12 mouse cellular contexts compared by ENCODE assay signal in the genomic region with DNA sequence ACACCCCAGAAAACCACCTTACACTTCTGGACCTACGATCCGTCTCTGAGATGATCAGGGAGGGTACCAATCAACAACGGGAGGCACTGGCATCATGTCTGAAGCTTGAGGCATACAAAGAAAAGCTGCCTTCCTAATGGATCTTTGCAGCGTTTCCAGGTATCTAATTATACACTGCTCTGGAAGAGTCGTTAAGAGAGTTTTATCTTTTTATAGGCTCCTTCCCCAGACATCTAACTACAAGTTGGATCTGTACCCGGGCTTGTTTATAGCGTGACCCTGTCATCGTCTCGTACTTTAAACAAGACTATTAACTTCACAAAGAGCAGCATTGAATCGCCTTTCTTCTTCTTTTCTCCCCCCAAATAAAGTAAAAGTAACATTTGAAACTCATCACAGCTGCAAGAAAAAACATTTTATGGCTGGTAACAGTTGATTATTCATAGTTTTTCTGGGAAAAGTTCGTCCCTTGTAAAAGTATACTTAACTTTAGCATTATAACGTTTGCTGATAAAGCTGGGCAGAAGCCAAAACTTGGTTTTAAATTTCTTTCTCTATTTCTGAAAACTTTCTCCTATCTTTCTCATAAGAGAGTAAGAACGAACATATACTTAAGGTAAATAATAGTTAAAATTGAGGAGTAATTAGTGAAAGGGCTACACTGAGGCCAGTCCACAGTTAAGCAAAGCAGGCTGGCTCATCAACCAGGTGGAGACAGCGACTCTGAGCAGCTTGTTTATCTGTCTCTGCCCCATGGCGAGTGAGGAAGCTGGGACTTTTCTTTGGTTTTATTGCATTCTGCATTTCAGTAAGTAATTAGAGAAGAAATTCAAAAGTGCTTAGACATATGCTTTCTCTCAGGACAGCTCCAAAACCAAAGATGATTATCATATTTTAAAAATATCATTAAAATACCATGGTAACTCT. TPM values are rescaled to one million over a fixed set of nuclear protein-coding genes. Genes with fewer than 3 reads are reported as not detected.
A peak's percentile ranks its signal among the peaks of the same experiment; 100 is the strongest.
DNase-seq lines count a peak whose midpoint lies in the region; ATAC-seq and TF ChIP-seq lines count a peak whose summit lies in the region.
"Had no signal": no experiment of that assay in that cellular context is flagged by ENCODE, and none has a peak within 500 bp of the region (broad histone marks: within the 10 kb centered on the region; RNA-seq: fewer than 3 reads in every experiment).

No protein-coding gene starts in this region.

- 0 out of 2 replicates have a peak overlapping the region, but pooled peaks have one; percentile 13 for H3K4me3 ChIP-seq in heart, embryonic 10.5 days
- H3K4me3 ChIP-seq in liver, adult 2 months (ENCODE audit: insufficient read depth, low read depth, low read length) = no peak overlapping the region
- H3K4me3 ChIP-seq in liver, postnatal 0 days (ENCODE audit: low read depth, low read length) = no peak overlapping the region
- no peak overlapping the region for H3K4me3 ChIP-seq in heart, embryonic 15.5 days
- no peak overlapping the region for H3K4me3 ChIP-seq in limb, embryonic 13.5 days

- no peak for ATAC-seq in liver, postnatal 0 days
- ATAC-seq in heart, embryonic 15.5 days (replicated peaks; ENCODE audit: insufficient number of reproducible peaks, insufficient read depth, low FRiP score, low read depth) = no peak
- ATAC-seq in limb, embryonic 13.5 days (ENCODE audit: low FRiP score, low read depth) = no peak
- no peak for ATAC-seq in frontal cortex, adult (ENCODE audit: low TSS enrichment)
- ATAC-seq: hindbrain, embryonic 16.5 days had no signal

- WGBS in heart, embryonic 10.5 days = 39% methylated on average over 15 of the region's 15 CpGs
- WGBS in liver, adult 2 months = 68% methylated on average over 15 of the region's 15 CpGs
- WGBS in liver, postnatal 0 days (ENCODE audit: insufficient replicate concordance) = 48% methylated on average over 15 of the region's 15 CpGs
- WGBS in heart, embryonic 15.5 days = 26% methylated on average over 15 of the region's 15 CpGs
- WGBS in limb, embryonic 13.5 days = 9% methylated on average over 15 of the region's 15 CpGs

- H3K36me3 ChIP-seq in heart, embryonic 10.5 days = peaks cover 16% of the 10 kb centered on the region
- no peaks in the 10 kb centered on the region for H3K36me3 ChIP-seq in liver, adult 2 months (ENCODE audit: control insufficient read depth, insufficient read depth, low read length)
- H3K36me3 ChIP-seq in liver, postnatal 0 days (replicated peaks; ENCODE audit: insufficient read depth, low read length) = no peaks in the 10 kb centered on the region
- H3K36me3 ChIP-seq in heart, embryonic 15.5 days = peaks cover 9% of the 10 kb centered on the region
- peaks cover 10% of the 10 kb centered on the region; the same call in 1 of the 2 replicates for H3K36me3 ChIP-seq in limb, embryonic 13.5 days

- no peak for TF ChIP-seq CTCF in liver, adult 2 months (IDR thresholded peaks at IDR 0.05; ENCODE audit: low read depth, low read length)
- no peak for TF ChIP-seq CTCF in liver, postnatal 0 days (IDR thresholded peaks at IDR 0.05; ENCODE audit: low read depth)

- no peaks in the 10 kb centered on the region for H3K27me3 ChIP-seq in heart, embryonic 10.5 days (ENCODE audit: insufficient read depth, poor library complexity, severe bottlenecking)
- H3K27me3 ChIP-seq in liver, adult 2 months (ENCODE audit: control insufficient read depth, insufficient read depth, low read length) = no peaks in the 10 kb centered on the region
- H3K27me3 ChIP-seq in liver, postnatal 0 days (ENCODE audit: insufficient read depth, low read length) = no peaks in the 10 kb centered on the region
- no peaks in the 10 kb centered on the region for H3K27me3 ChIP-seq in heart, embryonic 15.5 days
- H3K27me3 ChIP-seq in limb, embryonic 13.5 days = no peaks in the 10 kb centered on the region

- H3K4me1 ChIP-seq in heart, embryonic 10.5 days = peaks cover 23% of the 10 kb centered on the region
- no peaks in the 10 kb centered on the region for H3K4me1 ChIP-seq in liver, adult 2 months (ENCODE audit: control insufficient read depth, insufficient read depth, low read length)
- H3K4me1 ChIP-seq in liver, postnatal 0 days (ENCODE audit: insufficient read depth) = no peaks in the 10 kb centered on the region
- peaks cover 24% of the 10 kb centered on the region for H3K4me1 ChIP-seq in heart, embryonic 15.5 days (replicated peaks)
- peaks cover 14% of the 10 kb centered on the region for H3K4me1 ChIP-seq in limb, embryonic 13.5 days

- H3K79me2 ChIP-seq in liver, adult 2 months (ENCODE audit: control insufficient read depth, insufficient read depth, low read length) = no peaks in the 10 kb centered on the region; the same call in 1 of the 2 replicates

- H3K9ac ChIP-seq in liver, adult 2 months (ENCODE audit: low read depth, low read length) = no peak overlapping the region
- no peak overlapping the region for H3K9ac ChIP-seq in liver, postnatal 0 days (replicated peaks)
- H3K9ac ChIP-seq in heart, embryonic 15.5 days = no peak overlapping the region
- H3K9ac ChIP-seq in limb, embryonic 13.5 days = no peak overlapping the region

- TF ChIP-seq POLR2A in liver, adult 2 months (IDR thresholded peaks at IDR 0.05; ENCODE audit: extremely low read depth, insufficient read depth, low read length) = no peak

- no peak for TF ChIP-seq EP300 in liver, postnatal 0 days (IDR thresholded peaks at IDR 0.05; ENCODE audit: low read depth)

- DNase-seq in heart, embryonic 10.5 days (ENCODE audit: low spot score) = no peak
- DNase-seq in heart, adult 8-10 months (ENCODE audit: low spot score) = no peak
- DNase-seq in liver, adult 2 months (ENCODE audit: extremely low read depth, low read depth, low spot score) = peak; percentile 5
- no peak for DNase-seq in liver, postnatal 0 days
- no peak for DNase-seq in T-cell, adult 2 months (ENCODE audit: low spot score)
- DNase-seq: gastrocnemius, postnatal 10 days; liver had no signal

- H3K27ac ChIP-seq in heart, embryonic 10.5 days = peak overlapping the region; percentile 52; the same call in 1 of the 2 replicates
- no peak overlapping the region for H3K27ac ChIP-seq in liver, adult 2 months (replicated peaks; ENCODE audit: insufficient read depth, low read depth, low read length)
- H3K27ac ChIP-seq in liver, postnatal 0 days (ENCODE audit: low read depth) = no peak overlapping the region
- H3K27ac ChIP-seq in heart, embryonic 15.5 days = peak overlapping the region; percentile 43
- H3K27ac ChIP-seq in limb, embryonic 13.5 days = no peak overlapping the region

- no peaks in the 10 kb centered on the region for H3K9me3 ChIP-seq in heart, embryonic 10.5 days
- H3K9me3 ChIP-seq in liver, postnatal 0 days (ENCODE audit: low read length) = no peaks in the 10 kb centered on the region
- no peaks in the 10 kb centered on the region for H3K9me3 ChIP-seq in heart, embryonic 15.5 days (replicated peaks)
- H3K9me3 ChIP-seq in limb, embryonic 13.5 days = no peaks in the 10 kb centered on the region

- no peak overlapping the region for H3K4me2 ChIP-seq in liver, postnatal 0 days (ENCODE audit: low read depth, low read length)
- peak overlapping the region; percentile 28 for H3K4me2 ChIP-seq in heart, embryonic 15.5 days
- H3K4me2 ChIP-seq in limb, embryonic 13.5 days (replicated peaks) = peak overlapping the region; percentile 19

RNA-seq across cellular contexts. Expression of a gene that starts 42.0 kb away (rescaled TPM):
- polyA plus RNA-seq in heart, embryonic 10.5 days (2016; fragmentation: Nextera tagmentation; extraction: Ambion mirVana) = 40.6 and 46.6 TPM in 2 replicates
- total RNA-seq in heart, adult 8-10 months (2022) = 10 to 100 TPM; 28.9 to 43.3 (median 39.1) TPM
- 1.8 and 4.2 TPM in 2 replicates for total RNA-seq in liver, adult 2 months (2014; rRNA removed)
- 1.9 and 2.0 TPM in 2 replicates for polyA plus RNA-seq in liver, adult 2 months (2012; rRNA removed)
- 2.5 and 3.2 TPM in 2 replicates for polyA plus RNA-seq in liver, postnatal 0 days (2015; fragmentation: Nextera tagmentation; extraction: Ambion mirVana)
- polyA plus RNA-seq in heart, embryonic 15.5 days (2015; fragmentation: Nextera tagmentation; extraction: Ambion mirVana) = 35.6 and 44.8 TPM in 2 replicates
- polyA plus RNA-seq in limb, embryonic 13.5 days (2015; fragmentation: Nextera tagmentation; extraction: Ambion mirVana) = 37.5 and 42.2 TPM in 2 replicates
- total RNA-seq: monocyte, adult 5-6 weeks had no signal

Comparison
In these comparisons a context has a peak if more than half of its experiments do, and no peak if none do; other contexts are left out.
1. H3K27ac ChIP-seq: peak in heart, embryonic 10.5 days (single experiment) and heart, embryonic 15.5 days (single experiment); none in liver, adult 2 months (single experiment), liver, postnatal 0 days (single experiment) and limb, embryonic 13.5 days (single experiment).